Mouse (Mus musculus) testis, adult 2 months (tissue): ENCODE results near the gene Ube2g1.

Experiments
- CTCF ChIP-seq: fragments of 200-500 bp; IDR thresholded peaks from 2 replicates; pipeline ENCODE4 v1.5.1; 2012; ENCODE audit warnings: low read depth, mild to moderate bottlenecking, inconsistent platforms, low read length, moderate library complexity; ENCODE audit not compliant: control insufficient read depth, insufficient read depth, insufficient replicate concordance
- POLR2A ChIP-seq: fragments of 200-500 bp; IDR thresholded peaks from 2 replicates; pipeline ENCODE4 v1.6.1; 2012; ENCODE audit warnings: low read depth, mild to moderate bottlenecking, inconsistent platforms, low read length, moderate library complexity; ENCODE audit not compliant: control insufficient read depth

DNA sequence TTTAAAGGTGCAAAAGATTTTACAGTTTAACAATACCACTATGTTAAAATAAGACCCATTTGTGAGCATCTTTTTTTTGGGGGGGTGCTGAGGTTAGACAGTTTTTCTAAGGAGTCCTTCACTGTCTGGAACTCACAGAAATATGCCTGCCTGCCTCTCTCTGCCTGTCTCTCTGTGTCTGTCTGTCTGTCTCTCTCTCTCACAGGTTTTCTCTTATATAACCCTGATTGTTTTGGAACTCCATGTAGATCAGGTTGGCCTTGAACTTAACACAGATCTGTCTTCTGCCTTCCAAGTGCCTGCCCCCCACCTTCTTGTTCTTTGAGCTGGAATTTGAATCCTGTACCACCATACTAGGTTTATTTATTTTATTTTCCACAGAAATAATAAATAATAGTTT, 2.2 kb downstream of the Ube2g1 start:
- no peak for TF ChIP-seq CTCF
- no peak for TF ChIP-seq POLR2A
